Mouse (Mus musculus) testis, adult 10 weeks (tissue): ENCODE results near the gene Rhox6. TPM values are rescaled to one million over a fixed set of nuclear protein-coding genes. Genes with fewer than 3 reads are reported as not detected.

Experiments used
- polyA plus RNA-seq: library from polyadenylated mRNA; stranded (reverse); fragments of 350-450 nt; fragmentation: Illumina TruSeq; extraction: RNeasy Lipid Tissue Mini Kit (QIAGEN cat#74804); gene quantifications from one replicate; pipeline ENCODE4 v1.2.3, GENCODE M21; 2014; ENCODE audit warnings: low read depth, low replicate concordance

Gene Rhox6
- not detected for polyA plus RNA-seq

GRCm38 (mm10) chrX:37826610-37827009, at the start of gene Rhox6:
TSS of gene Rhox6 (plus strand) at chrX:37826910.

DNA sequence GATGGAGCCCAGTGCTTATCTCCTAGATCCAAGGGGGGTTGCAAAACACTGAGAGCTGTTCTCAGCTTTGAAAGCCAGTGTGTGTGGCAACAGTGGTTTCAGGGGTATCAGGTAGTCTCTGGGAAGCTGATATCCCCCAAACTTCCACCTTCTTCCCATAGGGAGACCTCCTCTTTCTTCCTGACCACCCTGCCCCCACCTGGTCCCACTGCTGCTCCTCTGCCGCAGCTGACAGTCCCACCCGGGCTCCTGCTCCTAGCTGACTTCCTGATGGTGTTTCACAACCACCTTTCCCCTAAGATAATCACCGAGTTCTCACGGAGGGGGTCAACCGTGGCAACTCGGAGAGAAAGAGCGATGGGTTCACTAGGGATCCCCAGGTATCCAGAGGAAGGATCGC, 4.7 kb downstream of the Rhox6 start, which contains the start of gene Rhox7a:
Gene Rhox7a (plus strand): TSS at position 301 of the 400 bp plus-strand sequence.

GRCm38 (mm10) chrX:37878844-37879243, 52.1 kb downstream of the Rhox6 start, which contains the start of gene Rhox8:
TSS of gene Rhox8 (minus strand) at chrX:37878944.

Other genes starting within 250 kb of the Rhox6 start
- 1.3 TPM for gene Rhox3f, start 245.9 kb upstream of the Rhox6 start, polyA plus RNA-seq
- not detected for gene Rhox4f, start 219.2 kb upstream of the Rhox6 start, polyA plus RNA-seq
- gene Rhox3g, start 198.3 kb upstream of the Rhox6 start, polyA plus RNA-seq = not detected
- not detected for gene Rhox2g, start 183.4 kb upstream of the Rhox6 start, polyA plus RNA-seq
- gene Rhox4g, start 175.6 kb upstream of the Rhox6 start, polyA plus RNA-seq = not detected
- 0.70 TPM for gene Rhox3h, start 158.1 kb upstream of the Rhox6 start, polyA plus RNA-seq
- not detected for gene Rhox2h, start 153.6 kb upstream of the Rhox6 start, polyA plus RNA-seq
- 9.8 TPM for gene Rhox5, start 22.1 kb upstream of the Rhox6 start, polyA plus RNA-seq
- gene Rhox7a, start 4.8 kb downstream of the Rhox6 start, polyA plus RNA-seq = not detected
- 24.1 TPM for gene Rhox8, start 52.0 kb downstream of the Rhox6 start, polyA plus RNA-seq
- gene Rhox7b, start 70.3 kb downstream of the Rhox6 start, polyA plus RNA-seq = 0.34 TPM
- not detected for gene Rhox9, start 74.9 kb downstream of the Rhox6 start, polyA plus RNA-seq
- 8.4 TPM for gene Btg1-ps1, start 191.9 kb downstream of the Rhox6 start, polyA plus RNA-seq
- 6.7 TPM for gene Btg1-ps2, start 216.2 kb downstream of the Rhox6 start, polyA plus RNA-seq
- gene Rhox10, start 239.6 kb downstream of the Rhox6 start, polyA plus RNA-seq = 1.1 TPM